Mouse (Mus musculus) heart, postnatal 10 days (tissue): Measurements from ENCODE around the gene C1d. TPM values are rescaled to one million over a fixed set of nuclear protein-coding genes. Genes with fewer than 3 reads are reported as not detected.
"Not testable (repeated sequence)": the region's sequence is repeated elsewhere in the genome, so short reads cannot be mapped to it uniquely, and the experiment has no call there.

Source experiments
- DNase-seq, 2 experiments: peaks; one replicate each; pipeline ENCODE4 v3.0.0; 2021
- intact Hi-C: fragments of 180-260 bp; cut with DNase I; formaldehyde crosslinking; loops from one replicate; pipeline ENCODE4 v1.15.1; 2025
- total RNA-seq, 2 experiments: library from RNA; stranded (reverse); gene quantifications; 2 replicates each; pipeline ENCODE4 v1.2.3; 2021

The C1d gene
- 10 to 100 TPM; 36.3 to 39.2 TPM for total RNA-seq

GRCm38 (mm10) chr11:17257443-17257842 lies at the start of gene C1d:
C1d (plus strand) TSS chr11:17257579.
- intact Hi-C loops = loop anchor here (5.0 kb wide), 2 partner anchors 95 to 175 kb away; no protein-coding TSS in a partner anchor
- peak; percentile 95 to 97 for DNase-seq

- DNase-seq = peak; percentile 97
- intact Hi-C loops = loop anchor here (1.0 to 5.0 kb wide), 4 partner anchors 52 to 704 kb away; partner anchors contain the start of genes Ppp3r1 and Sec61g
Measured at GRCm38 (mm10) chr11:17211258-17212140, 45.9 kb upstream of the C1d start, which contains the start of gene Pno1. Pno1 (minus strand) TSS chr11:17211568.

- DNase-seq = no peak
- intact Hi-C loops = loop anchor here (5.0 kb wide), 3 partner anchors 130 to 705 kb away; partner anchors contain the start of gene Sec61g
Measured at GRCm38 (mm10) chr11:17212141-17212495, 45.3 kb upstream of the C1d start.

GRCm38 (mm10) chr11:17212903-17213509 lies 44.4 kb upstream of the C1d start:
- intact Hi-C loops = loop anchor here (5.0 kb wide), 3 partner anchors 131 to 706 kb away; partner anchors contain the start of gene Sec61g
- DNase-seq = no peak

GRCm38 (mm10) chr11:17215475-17215874 lies 41.9 kb upstream of the C1d start:
- intact Hi-C loops = no loop called here
- DNase-seq = no peak

- intact Hi-C loops = no loop called here
- no peak for DNase-seq
Measured at GRCm38 (mm10) chr11:17221126-17221525, 36.3 kb upstream of the C1d start.

DNA sequence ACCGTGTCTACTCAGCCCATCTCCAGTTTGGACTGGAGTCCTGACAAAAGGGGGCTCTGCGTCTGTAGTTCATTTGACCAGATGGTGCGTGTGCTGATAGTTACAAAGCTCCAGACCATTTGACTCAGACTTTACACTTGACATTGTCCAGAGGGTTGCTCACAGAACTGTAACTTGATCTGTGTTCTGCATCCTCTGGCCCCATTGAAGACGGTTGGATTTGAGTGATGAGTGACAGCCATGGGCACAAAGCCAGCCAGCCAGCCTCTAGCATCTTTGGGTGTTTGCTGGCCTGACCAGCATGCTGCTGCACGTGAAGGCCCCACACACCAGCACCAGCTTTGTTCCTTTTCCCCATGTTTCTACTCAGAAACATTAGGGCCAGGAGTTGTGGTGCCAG lies 24.6 kb upstream of the C1d start:
- DNase-seq = peak in 1 of 2 experiments; percentile 7
- intact Hi-C loops = no loop called here

DNA sequence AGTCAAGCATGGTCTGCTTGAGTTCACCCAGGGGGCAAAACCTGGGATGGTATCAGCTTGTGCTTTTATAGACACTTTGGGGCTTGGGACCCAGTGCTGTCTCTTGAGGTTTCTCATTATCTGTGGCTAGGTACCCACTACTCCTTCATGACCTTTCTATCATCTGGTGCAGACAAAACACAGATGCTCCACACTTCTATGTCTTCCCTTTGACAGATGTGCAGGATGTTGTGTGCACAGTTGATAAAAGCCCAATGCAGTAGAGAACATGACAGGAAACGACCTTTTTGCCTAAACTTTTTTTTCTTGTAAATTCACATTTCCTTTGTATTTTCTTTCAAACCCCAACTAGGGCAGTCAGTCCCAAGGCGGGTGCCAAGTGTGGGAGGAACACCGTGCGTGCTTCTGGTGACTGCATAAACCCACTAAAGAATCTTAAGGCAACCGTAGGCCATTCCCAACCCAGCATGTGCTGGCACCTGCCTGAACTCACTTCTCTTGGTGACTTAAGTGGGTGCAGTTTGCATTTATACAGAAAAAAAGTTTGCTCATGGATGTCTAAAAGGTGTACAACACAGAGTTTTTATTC lies 20.8 kb upstream of the C1d start:
- DNase-seq = no peak
- intact Hi-C loops = no loop called here

DNA sequence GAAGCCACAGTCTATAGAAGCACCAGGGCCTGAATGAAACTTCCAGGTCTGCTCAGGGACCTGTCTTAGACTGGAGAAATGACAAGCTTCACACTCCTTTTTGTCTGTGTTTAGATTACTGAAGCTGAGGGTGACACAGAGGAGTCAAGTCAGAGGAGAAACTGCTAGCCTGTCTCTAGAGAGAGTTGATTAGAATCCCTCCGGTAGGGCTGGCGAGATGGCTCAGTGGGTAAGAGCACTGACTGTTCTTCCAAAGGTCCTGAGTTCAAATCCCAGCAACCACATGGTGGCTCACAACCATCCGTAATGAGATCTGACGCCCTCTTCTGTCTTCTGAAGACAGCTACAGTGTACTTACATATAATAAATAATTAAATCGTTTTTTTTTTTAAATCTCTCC lies 18.8 kb upstream of the C1d start:
- intact Hi-C loops = not testable (repeated sequence)

GRCm38 (mm10) chr11:17248715-17249114 lies 8.7 kb upstream of the C1d start:
- no peak for DNase-seq
- intact Hi-C loops = no loop called here

More for the DNA sequence above, 18.8 kb upstream of the C1d start:
- DNase-seq = not testable (repeated sequence)

- DNase-seq = peak in 1 of 2 experiments; percentile 9
- intact Hi-C loops = loop anchor here (5.0 kb wide), 2 partner anchors 95 to 175 kb away; no protein-coding TSS in a partner anchor
Measured at GRCm38 (mm10) chr11:17256813-17257365, 490 bp upstream of the C1d start.

- intact Hi-C loops = loop anchor here (5.0 kb wide), 2 partner anchors 96 to 176 kb away; no protein-coding TSS in a partner anchor
- DNase-seq = no peak
Measured at GRCm38 (mm10) chr11:17257861-17258260, 482 bp downstream of the C1d start.

DNA sequence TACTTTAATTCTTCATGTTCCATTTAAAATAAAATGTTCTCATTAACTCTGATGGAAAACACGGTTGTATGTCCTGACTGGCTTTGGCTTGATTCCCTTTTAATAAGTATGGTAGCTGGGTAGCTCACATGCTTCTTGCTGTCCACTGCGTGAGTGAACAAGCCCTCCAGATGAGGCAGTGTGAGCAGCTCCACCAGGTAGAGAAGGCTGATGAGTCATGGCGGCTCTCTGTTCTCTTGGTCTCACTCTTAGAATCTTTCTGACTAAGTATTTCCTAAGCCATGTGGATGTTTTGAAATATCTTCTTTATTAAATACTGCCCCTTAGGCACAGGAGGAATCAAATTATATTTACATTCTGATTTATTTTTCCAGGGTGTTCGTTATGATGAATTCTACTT lies 9.8 kb downstream of the C1d start:
- intact Hi-C loops = no loop called here
- no peak for DNase-seq

- intact Hi-C loops = no loop called here
- DNase-seq = peak; percentile 53 to 54
Measured at GRCm38 (mm10) chr11:17268801-17269200, 11.4 kb downstream of the C1d start.

DNA sequence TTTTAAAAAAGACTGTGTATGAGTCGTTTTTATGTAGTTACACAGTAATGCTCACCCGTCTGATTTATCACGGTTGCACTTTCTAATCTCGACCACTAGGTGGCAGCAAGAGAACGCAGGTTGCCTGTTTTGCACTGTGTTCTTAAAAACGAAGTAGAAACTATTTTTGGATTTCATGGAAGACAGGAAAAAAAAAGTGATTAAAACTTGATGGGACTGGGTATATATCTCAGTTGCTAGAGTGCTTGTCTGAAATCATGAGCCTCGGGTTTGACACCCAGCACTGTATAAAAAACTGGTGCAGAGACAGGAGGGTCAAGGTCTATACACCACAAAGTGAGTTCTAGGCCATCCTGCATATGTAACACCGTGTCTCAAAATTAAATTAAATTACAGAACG lies 22.6 kb downstream of the C1d start:
- DNase-seq = peak; percentile 51 to 69
- intact Hi-C loops = loop anchor here (5.0 to 10.0 kb wide), 4 partner anchors 185 to 1742 kb away; no protein-coding TSS in a partner anchor

GRCm38 (mm10) chr11:17284055-17284454 lies 26.7 kb downstream of the C1d start:
- intact Hi-C loops = loop anchor here (5.0 to 10.0 kb wide), 4 partner anchors 181 to 1738 kb away; no protein-coding TSS in a partner anchor
- DNase-seq = no peak

DNA sequence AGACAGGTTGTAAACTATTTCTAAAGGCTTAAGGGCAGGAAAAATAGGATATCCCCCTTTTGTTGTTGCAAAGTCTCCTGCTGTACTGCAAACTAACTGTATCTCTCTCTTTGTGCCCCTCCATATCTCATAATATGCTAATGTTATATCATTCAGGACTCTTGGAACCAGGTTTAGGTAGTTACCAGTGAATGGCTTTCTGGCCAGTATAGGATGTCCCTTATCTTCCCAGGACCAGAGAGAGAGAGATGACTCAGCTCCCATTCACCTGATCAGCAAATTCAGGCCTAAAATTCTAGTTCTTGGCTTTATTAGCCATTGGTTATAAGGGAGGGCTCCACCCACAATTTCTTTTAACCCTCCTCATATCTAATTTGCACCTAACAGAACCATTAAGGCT lies 31.5 kb downstream of the C1d start:
- intact Hi-C loops = loop anchor here (10.0 kb wide), 1 partner anchor 176 kb away; no protein-coding TSS in a partner anchor

DNA sequence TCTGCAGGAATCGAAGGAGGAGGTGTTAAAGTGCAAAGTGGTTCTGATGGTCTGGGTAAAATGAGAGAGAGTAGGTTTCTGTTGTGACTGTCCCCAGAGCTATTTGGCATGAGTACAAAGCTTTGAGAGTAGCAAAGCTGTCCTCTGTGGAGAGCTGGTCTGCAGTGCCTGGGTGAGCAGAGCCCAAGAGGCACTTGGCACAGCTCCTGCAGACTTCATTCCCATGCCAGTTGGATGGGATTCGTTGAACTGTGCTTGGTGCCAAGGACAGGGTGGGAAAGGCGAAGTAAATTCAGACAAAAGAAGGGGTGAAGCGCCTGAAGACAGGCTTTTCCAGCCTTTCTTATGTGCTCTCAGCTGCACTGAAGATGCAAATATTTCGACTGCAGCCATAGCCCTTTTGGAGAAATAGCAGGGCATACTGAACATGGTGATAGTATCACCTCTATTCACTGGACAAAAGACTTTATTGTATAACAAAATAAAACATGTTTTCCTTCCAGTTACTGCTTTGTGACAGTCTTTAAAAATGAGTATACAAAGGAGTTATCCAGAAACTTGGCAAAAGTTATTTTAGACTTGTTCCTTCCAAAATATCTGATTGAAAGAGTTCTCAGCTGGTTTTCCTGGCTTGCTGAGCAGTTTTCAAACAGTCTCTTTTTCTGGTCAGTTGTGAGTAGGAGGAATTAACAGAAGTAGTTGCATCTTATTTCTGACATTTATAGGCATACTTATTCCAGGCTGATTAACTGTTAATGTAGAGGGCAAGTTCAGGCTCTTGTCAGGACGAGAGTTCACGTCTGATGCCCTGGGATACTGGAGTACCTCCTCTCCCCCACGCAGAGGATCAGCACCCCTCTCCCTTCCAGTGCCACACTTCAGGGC lies 48.9 kb downstream of the C1d start:
- intact Hi-C loops = no loop called here
- peak; percentile 75 to 76 for DNase-seq

More for the DNA sequence above, 31.5 kb downstream of the C1d start:
- no peak for DNase-seq

DNA sequence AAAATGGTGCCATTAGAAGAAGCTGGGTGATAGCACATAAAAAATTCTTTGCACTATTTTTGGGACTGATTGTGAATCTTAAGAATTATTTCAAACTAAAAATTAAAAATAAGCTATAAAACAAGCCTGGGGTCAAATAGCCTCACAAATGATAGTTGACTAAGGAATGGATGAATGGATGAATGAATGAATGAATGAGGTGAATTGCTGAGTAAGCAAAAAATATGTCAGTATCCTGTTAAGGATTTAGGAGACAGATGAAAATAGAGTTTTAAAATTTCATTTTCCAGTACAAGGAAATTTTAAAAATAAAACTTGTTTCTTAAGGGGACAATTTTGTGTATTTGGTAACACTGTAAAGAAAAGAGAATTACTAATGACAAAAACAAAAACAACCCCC lies 50.1 kb downstream of the C1d start:
- intact Hi-C loops = no loop called here
- no peak for DNase-seq
